Mouse (Mus musculus) lung, postnatal 10 days (tissue): ENCODE data around the gene Wdfy2.
"Not testable (repeated sequence)": the region's sequence is repeated elsewhere in the genome, so short reads cannot be mapped to it uniquely, and the experiment has no call there.

Experiments
- DNase-seq: peaks from one replicate; pipeline ENCODE4 v3.0.0; 2021

Wdfy2 gene

GRCm38 (mm10) chr14:62880084-62880851 lies 42.8 kb downstream of the Wdfy2 start:
- peak; percentile 71 for DNase-seq

- DNase-seq: no peak
Measured at GRCm38 (mm10) chr14:62882061-62882614, 44.7 kb downstream of the Wdfy2 start.

GRCm38 (mm10) chr14:62883551-62883950 lies 46.1 kb downstream of the Wdfy2 start:
- no peak for DNase-seq

GRCm38 (mm10) chr14:62884171-62884570 lies 46.7 kb downstream of the Wdfy2 start:
- no peak for DNase-seq

GRCm38 (mm10) chr14:62884639-62885038 lies 47.2 kb downstream of the Wdfy2 start:
- no peak for DNase-seq

- no peak for DNase-seq
Measured at GRCm38 (mm10) chr14:62885146-62885545, 47.7 kb downstream of the Wdfy2 start.

- no peak for DNase-seq
Measured at GRCm38 (mm10) chr14:62891401-62891800, 53.9 kb downstream of the Wdfy2 start.

- DNase-seq: peak; percentile 42
Measured at GRCm38 (mm10) chr14:62892771-62893641, 55.5 kb downstream of the Wdfy2 start.

- DNase-seq: not testable (repeated sequence)
Measured at GRCm38 (mm10) chr14:62893642-62894180, 56.2 kb downstream of the Wdfy2 start.

- DNase-seq: no peak
Measured at GRCm38 (mm10) chr14:62894924-62895840, 57.7 kb downstream of the Wdfy2 start.

- no peak for DNase-seq
Measured at GRCm38 (mm10) chr14:62898061-62898460, 60.6 kb downstream of the Wdfy2 start.

- no peak for DNase-seq
Measured at GRCm38 (mm10) chr14:62907888-62908287, 70.4 kb downstream of the Wdfy2 start.

GRCm38 (mm10) chr14:62908550-62908949 lies 71.1 kb downstream of the Wdfy2 start:
- no peak for DNase-seq

- no peak for DNase-seq
Measured at GRCm38 (mm10) chr14:62910859-62911258, 73.4 kb downstream of the Wdfy2 start.

- DNase-seq: no peak
Measured at GRCm38 (mm10) chr14:62915146-62915685, 77.7 kb downstream of the Wdfy2 start.

- DNase-seq: no peak
Measured at GRCm38 (mm10) chr14:62916488-62917034, 79.1 kb downstream of the Wdfy2 start.

- DNase-seq: no peak
Measured at GRCm38 (mm10) chr14:62921401-62921800, 83.9 kb downstream of the Wdfy2 start.

- DNase-seq: no peak
Measured at GRCm38 (mm10) chr14:62922637-62923036, 85.2 kb downstream of the Wdfy2 start.

GRCm38 (mm10) chr14:62924800-62925199 lies 87.3 kb downstream of the Wdfy2 start:
- no peak for DNase-seq

- peak; percentile 6 for DNase-seq
Measured at GRCm38 (mm10) chr14:62928101-62928541, 90.6 kb downstream of the Wdfy2 start.

- no peak for DNase-seq
Measured at GRCm38 (mm10) chr14:62935361-62935760, 97.9 kb downstream of the Wdfy2 start.
